Mouse (Mus musculus): ENCODE measurements around the gene Rab7b.

Gene Rab7b

GRCm38 (mm10) chr1:131679644-131680043 lies 8.9 kb upstream of the Rab7b start:
- H3K9me3 ChIP-seq (ENCODE audit: low read length): peaks cover 6% of the 10 kb centered on the region; the same call in 1 of the 2 replicates
- TF ChIP-seq NANOG (IDR thresholded peaks at IDR 0.05; ENCODE audit: borderline replicate concordance, low read length): no peak
- no peak overlapping the region for H3K4me3 ChIP-seq (replicated peaks; ENCODE audit: low read length)
- H3K36me3 ChIP-seq (ENCODE audit: insufficient read depth, low read length): no peaks in the 10 kb centered on the region
- no peaks in the 10 kb centered on the region for H3K27me3 ChIP-seq (ENCODE audit: insufficient read depth, low read length)
- H3K4me1 ChIP-seq (replicated peaks; ENCODE audit: low read depth, low read length): no peaks in the 10 kb centered on the region

- no peak overlapping the region for H3K4me3 ChIP-seq (replicated peaks; ENCODE audit: low read length)
- TF ChIP-seq NANOG (IDR thresholded peaks at IDR 0.05; ENCODE audit: borderline replicate concordance, low read length): no peak
- TF ChIP-seq POU5F1 (IDR thresholded peaks at IDR 0.05; ENCODE audit: borderline replicate concordance, low read length): no peak
- TF ChIP-seq CTCF (conservative IDR thresholded peaks at IDR 0.05; ENCODE audit: low read length): no peak
- no peaks in the 10 kb centered on the region for H3K27me3 ChIP-seq (ENCODE audit: insufficient read depth, low read length)
- peaks cover 15% of the 10 kb centered on the region for H3K4me1 ChIP-seq (replicated peaks; ENCODE audit: low read depth, low read length)
- no peaks in the 10 kb centered on the region for H3K9me3 ChIP-seq (ENCODE audit: low read length)
- H3K36me3 ChIP-seq (ENCODE audit: insufficient read depth, low read length): no peaks in the 10 kb centered on the region
Observed at GRCm38 (mm10) chr1:131687739-131688138, 756 bp upstream of the Rab7b start.

- no peaks in the 10 kb centered on the region for H3K9me3 ChIP-seq (ENCODE audit: low read length)
- TF ChIP-seq POU5F1 (IDR thresholded peaks at IDR 0.05; ENCODE audit: borderline replicate concordance, low read length) (no peak), NANOG (IDR thresholded peaks at IDR 0.05; ENCODE audit: borderline replicate concordance, low read length) (no peak), CTCF (conservative IDR thresholded peaks at IDR 0.05; ENCODE audit: low read length) (no peak)
- H3K27me3 ChIP-seq (ENCODE audit: insufficient read depth, low read length): no peaks in the 10 kb centered on the region
- H3K4me1 ChIP-seq (replicated peaks; ENCODE audit: low read depth, low read length): peaks cover 15% of the 10 kb centered on the region
- H3K4me3 ChIP-seq (replicated peaks; ENCODE audit: low read length): no peak overlapping the region
- H3K36me3 ChIP-seq (ENCODE audit: insufficient read depth, low read length): no peaks in the 10 kb centered on the region
Observed at GRCm38 (mm10) chr1:131689016-131689415, 521 bp downstream of the Rab7b start.

GRCm38 (mm10) chr1:131689899-131690298 lies 1.4 kb downstream of the Rab7b start:
- Histone ChIP-seq H3K9me3 (ENCODE audit: low read length) (no peaks in the 10 kb centered on the region), H3K4me1 (replicated peaks; ENCODE audit: low read depth, low read length) (peaks cover 15% of the 10 kb centered on the region), H3K27me3 (ENCODE audit: insufficient read depth, low read length) (no peaks in the 10 kb centered on the region), H3K4me3 (replicated peaks; ENCODE audit: low read length) (no peak overlapping the region), H3K36me3 (ENCODE audit: insufficient read depth, low read length) (no peaks in the 10 kb centered on the region)
- TF ChIP-seq CTCF (conservative IDR thresholded peaks at IDR 0.05; ENCODE audit: low read length) (no peak), NANOG (IDR thresholded peaks at IDR 0.05; ENCODE audit: borderline replicate concordance, low read length) (no peak)

GRCm38 (mm10) chr1:131690435-131690834 lies 1.9 kb downstream of the Rab7b start:
- no peak overlapping the region for H3K4me3 ChIP-seq (replicated peaks; ENCODE audit: low read length)
- no peaks in the 10 kb centered on the region for H3K36me3 ChIP-seq (ENCODE audit: insufficient read depth, low read length)
- H3K4me1 ChIP-seq (replicated peaks; ENCODE audit: low read depth, low read length): peaks cover 15% of the 10 kb centered on the region
- TF ChIP-seq POU5F1 (IDR thresholded peaks at IDR 0.05; ENCODE audit: borderline replicate concordance, low read length) (no peak), NANOG (IDR thresholded peaks at IDR 0.05; ENCODE audit: borderline replicate concordance, low read length) (no peak), CTCF (conservative IDR thresholded peaks at IDR 0.05; ENCODE audit: low read length) (no peak)
- H3K27me3 ChIP-seq (ENCODE audit: insufficient read depth, low read length): no peaks in the 10 kb centered on the region
- no peaks in the 10 kb centered on the region for H3K9me3 ChIP-seq (ENCODE audit: low read length)

GRCm38 (mm10) chr1:131691356-131691755 lies 2.9 kb downstream of the Rab7b start:
- Histone ChIP-seq H3K4me1 (replicated peaks; ENCODE audit: low read depth, low read length) (peaks cover 15% of the 10 kb centered on the region), H3K9me3 (ENCODE audit: low read length) (no peaks in the 10 kb centered on the region), H3K27me3 (ENCODE audit: insufficient read depth, low read length) (no peaks in the 10 kb centered on the region; the same call in 1 of the 2 replicates), H3K4me3 (replicated peaks; ENCODE audit: low read length) (no peak overlapping the region), H3K36me3 (ENCODE audit: insufficient read depth, low read length) (no peaks in the 10 kb centered on the region)
- no peak for TF ChIP-seq POU5F1 (IDR thresholded peaks at IDR 0.05; ENCODE audit: borderline replicate concordance, low read length)
- no peak for TF ChIP-seq NANOG (IDR thresholded peaks at IDR 0.05; ENCODE audit: borderline replicate concordance, low read length)
- no peak for TF ChIP-seq CTCF (conservative IDR thresholded peaks at IDR 0.05; ENCODE audit: low read length)

- Histone ChIP-seq H3K36me3 (ENCODE audit: insufficient read depth, low read length) (no peaks in the 10 kb centered on the region), H3K4me3 (replicated peaks; ENCODE audit: low read length) (no peak overlapping the region), H3K9me3 (ENCODE audit: low read length) (no peaks in the 10 kb centered on the region), H3K4me1 (replicated peaks; ENCODE audit: low read depth, low read length) (peaks cover 4% of the 10 kb centered on the region; the same call in 1 of the 2 replicates), H3K27me3 (ENCODE audit: insufficient read depth, low read length) (peaks cover 5% of the 10 kb centered on the region)
- TF ChIP-seq POU5F1 (IDR thresholded peaks at IDR 0.05; ENCODE audit: borderline replicate concordance, low read length) (no peak), NANOG (IDR thresholded peaks at IDR 0.05; ENCODE audit: borderline replicate concordance, low read length) (no peak), CTCF (conservative IDR thresholded peaks at IDR 0.05; ENCODE audit: low read length) (no peak)
Observed at GRCm38 (mm10) chr1:131695308-131695707, 6.8 kb downstream of the Rab7b start.

GRCm38 (mm10) chr1:131696325-131696724 lies 7.8 kb downstream of the Rab7b start:
- no peaks in the 10 kb centered on the region for H3K36me3 ChIP-seq (ENCODE audit: insufficient read depth, low read length)
- H3K4me1 ChIP-seq (replicated peaks; ENCODE audit: low read depth, low read length): no peaks in the 10 kb centered on the region
- TF ChIP-seq CTCF (conservative IDR thresholded peaks at IDR 0.05; ENCODE audit: low read length) (no peak), POU5F1 (IDR thresholded peaks at IDR 0.05; ENCODE audit: borderline replicate concordance, low read length) (no peak), NANOG (IDR thresholded peaks at IDR 0.05; ENCODE audit: borderline replicate concordance, low read length) (no peak)
- H3K27me3 ChIP-seq (ENCODE audit: insufficient read depth, low read length): peaks cover 5% of the 10 kb centered on the region
- H3K9me3 ChIP-seq (ENCODE audit: low read length): no peaks in the 10 kb centered on the region
- H3K4me3 ChIP-seq (replicated peaks; ENCODE audit: low read length): no peak overlapping the region

- TF ChIP-seq POU5F1 (IDR thresholded peaks at IDR 0.05; ENCODE audit: borderline replicate concordance, low read length) (no peak), NANOG (IDR thresholded peaks at IDR 0.05; ENCODE audit: borderline replicate concordance, low read length) (no peak), CTCF (conservative IDR thresholded peaks at IDR 0.05; ENCODE audit: low read length) (no peak)
- H3K4me1 ChIP-seq (replicated peaks; ENCODE audit: low read depth, low read length): no peaks in the 10 kb centered on the region
Observed at GRCm38 (mm10) chr1:131698770-131699169, 10.3 kb downstream of the Rab7b start.

More at GRCm38 (mm10) chr1:131698770-131699169, 10.3 kb downstream of the Rab7b start:
- Histone ChIP-seq H3K27me3 (ENCODE audit: insufficient read depth, low read length) (peaks cover 5% of the 10 kb centered on the region), H3K9me3 (ENCODE audit: low read length) (no peaks in the 10 kb centered on the region), H3K36me3 (ENCODE audit: insufficient read depth, low read length) (no peaks in the 10 kb centered on the region), H3K4me3 (replicated peaks; ENCODE audit: low read length) (no peak overlapping the region)

All from E14TG2a.4 (cell line).